Mouse (Mus musculus): Measurements from ENCODE around the gene Mindy4.

Gene Mindy4

GRCm38 (mm10) chr6:55341688-55342087, 138.5 kb downstream of the Mindy4 start:
- no peak for DNase-seq (ENCODE audit: low read depth)

DNA sequence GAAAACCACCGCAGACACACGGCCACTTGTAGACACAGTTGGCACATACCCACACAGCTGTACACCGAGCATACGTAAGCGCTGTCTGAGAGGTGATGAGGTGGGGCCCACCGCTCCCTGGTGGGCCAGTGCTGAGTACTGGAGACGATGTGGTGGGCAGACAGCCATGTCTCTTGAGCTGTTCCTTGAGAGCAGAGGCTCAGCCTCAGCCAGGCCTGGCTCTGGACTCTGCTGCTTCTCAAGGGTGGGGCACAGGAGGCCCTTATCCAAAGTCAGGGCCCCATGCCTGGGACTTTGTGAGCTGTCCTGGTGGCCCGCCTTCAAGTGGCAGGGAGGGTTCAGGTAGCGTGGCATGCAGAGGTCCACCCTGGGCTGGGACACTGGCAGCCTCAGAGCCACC, 139.1 kb downstream of the Mindy4 start:
- no peak for DNase-seq (ENCODE audit: low read depth)

DNA sequence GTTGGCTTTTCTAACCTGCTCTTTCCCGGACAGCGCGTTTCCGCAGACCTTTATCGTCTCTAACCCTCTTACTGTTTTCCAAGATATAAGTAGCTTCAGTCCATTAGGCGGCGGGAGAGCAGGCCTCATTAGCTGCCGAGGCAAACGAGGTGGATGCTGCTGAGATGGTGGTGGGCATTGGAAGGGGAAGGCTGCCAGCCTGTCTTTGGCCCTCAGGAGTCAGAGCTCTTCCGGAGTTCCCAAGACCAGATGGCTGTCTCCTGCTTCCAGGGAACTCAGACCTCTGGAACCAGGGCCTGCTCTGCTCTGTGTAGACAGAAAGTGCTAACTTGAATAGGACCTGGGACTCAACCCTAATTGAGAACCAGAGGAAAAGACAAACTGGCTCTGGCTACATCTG, 140.3 kb downstream of the Mindy4 start:
- no peak for DNase-seq (ENCODE audit: low read depth)

DNA sequence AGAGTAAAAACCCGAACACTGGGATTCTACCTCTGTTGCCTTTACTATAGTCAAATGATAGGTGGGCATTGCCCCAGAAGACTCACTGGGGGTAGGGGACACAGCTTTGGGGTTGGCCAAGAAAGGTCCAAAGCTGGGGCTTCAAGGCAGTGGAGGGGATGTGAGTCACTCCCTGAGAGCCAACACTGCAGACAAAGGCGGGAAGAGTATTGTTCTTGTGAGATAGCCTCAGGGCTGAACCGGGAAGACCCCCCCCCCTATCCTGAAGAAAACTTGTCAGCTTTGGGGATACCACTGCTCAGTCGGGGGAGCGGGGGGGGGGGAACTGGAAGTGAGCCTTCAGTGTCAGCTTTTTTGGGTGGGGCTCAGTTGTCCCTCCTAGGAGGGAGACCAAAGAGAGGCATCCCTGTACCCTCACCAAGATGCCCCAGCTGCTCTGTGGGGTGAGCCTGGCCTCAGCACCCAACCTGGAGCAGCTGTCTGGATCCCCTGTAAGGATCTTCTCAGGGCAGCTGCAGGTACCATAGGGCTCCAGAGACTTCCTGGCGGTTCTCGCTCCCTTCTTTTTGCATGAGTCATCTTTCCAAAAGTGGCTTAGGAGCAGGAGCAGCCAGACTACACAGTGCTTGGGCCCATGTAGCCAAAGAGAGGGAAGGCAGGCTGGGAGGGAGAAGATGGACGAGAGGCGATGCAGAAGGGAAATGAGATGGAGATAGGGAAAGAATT, 141.3 kb downstream of the Mindy4 start:
- no peak for DNase-seq (ENCODE audit: low read depth)

DNA sequence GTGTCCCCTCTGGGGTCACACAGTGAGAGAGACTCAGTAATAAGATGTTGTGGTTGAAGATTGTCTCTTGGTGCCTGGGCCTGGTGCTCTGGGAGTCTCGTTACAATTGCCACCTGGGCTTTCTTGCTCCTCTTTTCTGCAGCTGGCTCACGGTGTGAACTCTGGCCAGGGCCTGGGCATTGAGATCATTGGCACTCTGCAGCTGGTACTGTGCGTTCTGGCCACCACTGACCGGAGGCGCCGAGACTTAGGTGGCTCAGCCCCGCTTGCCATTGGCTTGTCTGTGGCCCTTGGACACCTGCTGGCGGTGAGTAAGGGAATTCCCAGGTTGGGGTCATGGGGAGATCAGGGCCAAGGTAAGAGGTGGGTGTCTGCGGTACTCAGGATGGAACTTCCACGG, 142.1 kb downstream of the Mindy4 start:
- no peak for DNase-seq (ENCODE audit: low read depth)

DNA sequence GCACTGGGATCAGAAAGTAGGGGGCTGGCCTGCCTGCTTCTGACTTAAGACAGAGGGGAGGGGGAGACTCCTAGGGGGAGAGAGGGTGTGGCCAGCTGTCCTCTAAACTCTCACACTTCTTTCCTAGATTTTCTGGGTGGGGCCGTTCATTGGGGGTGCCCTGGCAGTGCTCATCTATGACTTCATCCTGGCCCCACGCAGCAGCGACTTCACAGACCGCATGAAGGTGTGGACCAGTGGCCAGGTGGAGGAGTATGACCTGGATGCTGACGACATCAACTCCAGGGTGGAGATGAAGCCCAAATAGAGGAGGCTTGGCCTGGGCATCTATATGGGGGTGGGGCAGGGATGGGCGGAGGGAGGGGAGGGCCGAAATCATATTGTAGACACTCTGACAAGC, 143.3 kb downstream of the Mindy4 start:
- DNase-seq (ENCODE audit: low read depth) = no peak

DNA sequence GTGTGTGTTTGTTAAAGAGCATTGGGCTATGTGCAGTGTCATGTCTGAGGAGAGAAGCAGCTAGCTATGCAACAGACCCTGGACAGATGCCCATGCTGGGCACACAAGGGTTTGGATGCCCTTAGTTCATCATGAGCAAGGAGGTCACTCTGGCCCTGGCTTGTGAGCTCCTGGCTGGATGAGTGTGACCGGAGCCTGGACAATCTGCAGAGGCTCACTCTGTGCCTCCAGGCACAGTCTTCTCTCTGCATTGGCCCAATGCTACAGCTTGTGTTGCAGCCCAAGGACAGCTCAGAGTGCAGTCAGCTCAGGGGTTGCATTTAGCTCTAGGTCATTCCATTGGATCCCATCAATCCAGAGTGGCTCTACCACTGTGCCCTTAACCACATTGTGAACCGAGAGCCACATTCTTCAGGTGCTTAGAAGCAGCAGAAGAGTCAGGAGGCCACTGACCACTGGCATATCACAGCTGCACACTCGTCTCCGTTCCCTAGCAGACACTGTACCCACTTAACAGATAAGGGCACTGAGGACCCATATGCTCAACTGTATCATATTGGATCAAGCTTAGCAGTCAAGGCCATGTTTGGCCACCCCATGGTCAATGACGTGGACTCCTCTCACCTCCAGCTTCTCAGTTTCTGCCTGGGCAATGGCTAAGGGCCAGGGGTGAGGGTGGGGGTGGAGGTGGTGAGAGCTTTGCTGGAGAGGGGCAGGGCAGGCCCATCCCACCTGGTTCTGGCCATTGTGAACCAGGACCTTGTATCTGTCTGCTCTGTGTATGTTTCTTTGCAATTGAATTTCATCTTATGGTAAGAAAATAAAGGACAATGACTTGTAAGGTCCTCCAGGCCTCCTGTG, 144.8 kb downstream of the Mindy4 start:
- no peak for DNase-seq (ENCODE audit: low read depth)

GRCm38 (mm10) chr6:55349231-55349630, 146.0 kb downstream of the Mindy4 start:
- DNase-seq (ENCODE audit: low read depth) = no peak

- no peak for DNase-seq (ENCODE audit: low read depth)
These were observed 147.3 kb downstream of the Mindy4 start for GRCm38 (mm10) chr6:55350383-55350952.

DNA sequence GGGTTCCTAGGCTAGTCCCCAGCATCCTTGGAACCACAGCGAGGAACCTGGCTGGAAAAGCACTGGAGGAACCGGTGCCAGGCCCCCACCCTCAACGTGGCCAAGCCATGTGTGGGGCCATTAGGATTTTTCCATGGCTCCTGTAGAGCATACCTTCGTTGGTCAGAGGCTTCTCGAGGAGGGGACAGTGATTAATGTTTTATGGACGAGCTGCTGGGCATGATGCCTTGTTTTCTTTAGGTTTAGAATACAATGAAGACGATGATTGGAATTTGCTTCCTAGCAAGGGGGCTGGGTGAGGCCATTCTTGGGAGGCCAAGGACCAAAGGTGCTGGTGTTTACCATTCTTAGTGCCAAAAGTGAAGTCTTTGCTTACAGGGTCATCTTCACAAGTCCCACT, 148.5 kb downstream of the Mindy4 start:
- DNase-seq (ENCODE audit: low read depth) = no peak

DNA sequence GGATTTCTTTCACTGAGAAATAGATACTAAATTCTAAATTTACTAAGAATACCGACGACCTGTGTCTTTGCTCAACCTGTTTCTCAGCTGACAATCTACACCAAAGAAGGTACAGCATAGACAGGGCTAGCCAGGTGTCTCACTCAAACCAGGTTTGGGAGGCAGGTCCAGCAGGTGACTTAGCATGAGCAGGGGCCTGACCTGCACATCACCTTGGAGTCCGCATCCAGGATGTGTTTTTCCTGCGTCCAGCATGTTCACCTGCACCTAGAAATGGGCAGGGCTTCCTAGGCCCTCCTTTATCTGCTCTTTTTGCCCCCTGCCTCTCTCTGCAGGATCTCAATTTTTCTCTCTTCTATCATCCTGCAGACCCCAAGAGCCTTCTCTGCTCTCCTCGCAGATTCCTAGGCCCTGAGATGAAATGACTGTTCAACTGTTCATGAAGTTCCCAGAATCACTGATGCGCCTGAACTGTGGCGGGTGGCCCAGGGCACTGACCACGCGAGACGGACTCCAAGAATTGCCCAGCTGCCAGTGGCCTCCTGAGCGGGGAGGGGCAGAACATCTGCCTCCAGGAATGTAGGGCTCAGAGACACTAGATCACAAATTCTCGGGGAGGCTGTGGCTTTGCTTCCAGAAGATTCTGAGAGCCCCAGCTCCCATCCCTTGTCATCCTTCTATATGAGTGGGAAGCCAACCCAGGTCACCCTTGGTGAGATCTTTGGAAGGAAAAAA, 150.7 kb downstream of the Mindy4 start:
- DNase-seq (ENCODE audit: low read depth) = no peak

- no peak for DNase-seq (ENCODE audit: low read depth)
These were observed 151.4 kb downstream of the Mindy4 start for GRCm38 (mm10) chr6:55354456-55355117.

GRCm38 (mm10) chr6:55355575-55355974, 152.4 kb downstream of the Mindy4 start:
- DNase-seq (ENCODE audit: low read depth) = no peak

DNA sequence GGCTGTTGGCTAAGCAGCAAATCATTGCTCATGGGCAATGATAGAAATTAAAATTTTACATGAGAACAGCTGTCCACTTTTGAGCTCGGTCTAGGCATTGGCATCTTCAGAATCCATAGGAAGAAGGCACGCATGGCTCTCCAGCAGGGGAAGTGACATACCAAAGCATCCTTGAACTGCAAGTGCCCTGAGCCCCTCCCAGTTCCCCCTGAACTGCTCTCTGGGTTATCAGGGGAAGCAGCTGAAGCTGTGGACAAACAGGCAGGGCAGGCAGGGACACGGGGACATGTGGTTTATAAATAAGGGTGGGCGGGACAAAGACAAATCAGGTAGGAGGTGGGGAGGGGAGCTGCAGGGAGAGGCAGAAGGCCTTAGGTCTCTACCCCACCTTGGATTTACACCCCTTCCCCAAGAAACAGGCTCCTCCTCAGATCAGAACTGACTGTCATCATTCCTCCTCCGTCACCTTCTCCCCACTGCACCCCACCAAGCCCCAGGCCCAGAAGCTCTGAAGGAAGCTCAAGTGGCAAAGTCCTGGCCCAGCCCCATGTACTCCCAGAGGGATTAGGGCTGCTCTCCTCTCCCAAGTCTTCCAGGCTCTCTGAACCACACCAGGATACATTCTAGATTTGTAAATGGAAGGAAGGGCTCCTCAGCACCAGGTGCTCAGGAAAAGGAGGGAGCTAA, 153.0 kb downstream of the Mindy4 start:
- DNase-seq (ENCODE audit: low read depth) = no peak

- DNase-seq (ENCODE audit: low read depth) = no peak
These were observed 153.9 kb downstream of the Mindy4 start for GRCm38 (mm10) chr6:55356976-55357635.

DNA sequence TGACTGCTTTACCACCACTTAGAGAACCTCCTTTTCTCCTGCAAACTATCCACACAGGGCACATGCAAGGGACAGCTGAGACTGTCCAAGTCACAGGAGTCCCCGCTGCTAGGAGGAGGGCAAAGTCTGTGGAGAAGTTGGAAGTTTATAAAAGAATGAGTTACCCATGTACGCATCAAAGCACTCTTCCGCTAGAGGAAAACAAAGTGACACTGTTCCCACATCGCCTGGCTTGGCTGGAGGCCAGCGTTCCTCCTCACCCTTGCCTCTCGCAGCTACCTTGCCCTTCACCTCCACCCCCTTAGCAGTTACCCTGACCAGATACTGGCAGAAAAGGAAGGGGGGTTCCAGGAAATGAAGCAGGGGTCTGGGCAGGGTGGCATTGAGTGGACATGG, 154.5 kb downstream of the Mindy4 start:
- DNase-seq (ENCODE audit: low read depth) = no peak

- no peak for DNase-seq (ENCODE audit: low read depth)
These were observed 155.6 kb downstream of the Mindy4 start for GRCm38 (mm10) chr6:55358731-55359143.

DNA sequence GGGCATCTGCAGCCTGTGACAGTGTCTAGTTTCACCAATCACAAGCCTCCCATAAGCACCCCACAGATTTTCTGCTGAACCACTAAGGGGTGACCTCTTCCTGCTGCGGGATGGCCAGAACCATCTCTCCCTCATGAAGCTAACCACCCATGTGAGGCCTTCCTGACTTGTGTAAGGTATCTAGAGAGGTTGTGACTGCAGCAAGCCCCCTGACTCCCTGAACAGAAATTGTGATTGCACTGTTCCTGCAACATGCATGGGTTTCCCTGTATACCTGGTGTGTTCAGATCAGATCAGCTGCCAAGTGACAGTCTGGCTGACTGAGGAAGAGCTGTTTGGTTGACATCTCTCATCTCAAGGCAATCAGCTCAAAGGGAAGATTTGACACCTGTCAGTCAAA, 159.5 kb downstream of the Mindy4 start:
- DNase-seq (ENCODE audit: low read depth) = no peak

- DNase-seq (ENCODE audit: low read depth) = no peak
These were observed 163.9 kb downstream of the Mindy4 start for GRCm38 (mm10) chr6:55367126-55367525.
